Mouse (Mus musculus) ES-Bruce4 (cell line): ENCODE measurements around the gene Xirp1. TPM values are rescaled to one million over a fixed set of nuclear protein-coding genes. Genes with fewer than 3 reads are reported as not detected.

Experiments used
- H3K27ac ChIP-seq: 2 replicates; pipeline ENCODE4 v1.5.1; 2012; ENCODE audit warnings: low read length, inconsistent platforms; ENCODE audit not compliant: insufficient read depth
- H3K27me3 ChIP-seq: 2 replicates; pipeline ENCODE4 v1.6.1; 2012; ENCODE audit warnings: mild to moderate bottlenecking, low read length, inconsistent platforms; ENCODE audit not compliant: control insufficient read depth, poor library complexity, insufficient read depth, severe bottlenecking
- H3K36me3 ChIP-seq: 2 replicates; pipeline ENCODE4 v1.6.1; 2012; ENCODE audit warnings: inconsistent platforms, mild to moderate bottlenecking, low read length, moderate library complexity; ENCODE audit not compliant: control insufficient read depth, poor library complexity, insufficient read depth, severe bottlenecking
- H3K4me1 ChIP-seq: one replicate; pipeline ENCODE4 v1.8.1; 2011; ENCODE audit warnings: low read length; ENCODE audit not compliant: control insufficient read depth, insufficient read depth
- H3K4me3 ChIP-seq: 2 replicates; pipeline ENCODE4 v1.5.1; 2011; ENCODE audit warnings: low read depth, mild to moderate bottlenecking, low read length
- H3K9ac ChIP-seq: 2 replicates; pipeline ENCODE4 v1.6.1; 2012; ENCODE audit warnings: low read depth, mild to moderate bottlenecking, inconsistent platforms; ENCODE audit not compliant: poor library complexity, severe bottlenecking
- H3K9me3 ChIP-seq: replicated peaks from 2 replicates; pipeline ENCODE4 v1.6.1; 2012; ENCODE audit warnings: mild to moderate bottlenecking, low read length, inconsistent platforms; ENCODE audit not compliant: control insufficient read depth, poor library complexity, insufficient read depth, severe bottlenecking
- CTCF ChIP-seq: IDR thresholded peaks from one replicate; pipeline ENCODE4 v1.8.1; 2011; ENCODE audit warnings: low read depth, low read length
- EP300 ChIP-seq: IDR thresholded peaks from 2 replicates; pipeline ENCODE4 v1.6.1; 2011; ENCODE audit warnings: low read depth, low read length; ENCODE audit not compliant: insufficient read depth
- POLR2A ChIP-seq: IDR thresholded peaks from one replicate; pipeline ENCODE4 v1.8.1; 2011; ENCODE audit warnings: low read length; ENCODE audit not compliant: insufficient read depth
- polyA plus RNA-seq: library from polyadenylated mRNA; stranded (reverse); fragments of >200 nt; gene quantifications from 2 replicates; pipeline ENCODE4 v1.2.4, GENCODE M21; 2011; ENCODE audit warnings: low read depth; ENCODE audit not compliant: missing spikeins, insufficient read depth, insufficient read length

Gene Xirp1
- polyA plus RNA-seq, 1 experiment: not detected

DNA sequence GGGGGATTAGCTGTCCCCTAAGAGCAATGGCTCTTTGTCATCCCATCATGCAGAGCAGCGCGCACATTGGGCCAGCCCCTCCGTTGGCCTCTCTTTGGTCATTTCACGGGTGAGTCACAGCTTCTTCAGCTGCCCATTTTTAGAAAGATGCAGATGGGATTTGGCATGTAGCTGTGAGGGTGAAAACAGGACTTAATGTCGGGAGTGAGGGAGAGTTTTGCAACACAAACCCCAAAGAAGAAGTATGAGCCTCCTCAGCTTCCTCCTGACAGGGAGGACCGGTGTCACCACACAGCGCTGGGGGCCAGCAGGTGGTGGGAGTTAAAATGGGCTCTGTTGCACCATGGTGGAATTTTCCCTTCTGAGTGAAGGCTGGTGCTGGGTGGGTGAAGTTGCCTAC lies 19.7 kb upstream of the Xirp1 start:
- no peaks in the 10 kb centered on the region for H3K27me3 ChIP-seq
- H3K27ac ChIP-seq: no peak overlapping the region
- no peak for TF ChIP-seq POLR2A
- no peak for TF ChIP-seq CTCF
- TF ChIP-seq EP300: no peak
- H3K4me3 ChIP-seq: no peak overlapping the region
- 0 out of 2 replicates have a peak, but pooled peaks cover 3% of the 10 kb centered on the region for H3K9me3 ChIP-seq
- H3K36me3 ChIP-seq: no peaks in the 10 kb centered on the region
- no peaks in the 10 kb centered on the region for H3K4me1 ChIP-seq
- H3K9ac ChIP-seq: no peak overlapping the region

DNA sequence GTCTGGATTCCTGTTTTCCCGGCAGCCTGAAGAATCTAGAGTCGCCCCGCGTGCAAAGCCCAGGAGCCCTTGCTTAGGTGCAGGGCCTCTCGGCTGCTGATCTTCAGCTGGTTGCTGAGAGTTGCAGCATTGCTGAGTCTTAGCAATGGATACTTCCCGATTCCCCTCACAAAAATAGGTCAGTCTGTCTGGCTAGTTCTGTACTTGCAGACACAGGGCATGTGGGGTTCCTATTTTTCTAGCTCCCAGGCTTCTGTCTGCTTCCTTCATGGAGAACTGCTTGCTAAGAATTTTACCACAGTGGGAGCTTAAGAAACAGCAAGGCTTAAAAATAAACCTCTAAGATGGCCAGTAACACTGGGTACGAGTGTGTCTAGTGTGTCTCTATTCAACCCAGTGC lies 14.0 kb upstream of the Xirp1 start:
- Histone ChIP-seq H3K27me3 (no peaks in the 10 kb centered on the region), H3K4me1 (no peaks in the 10 kb centered on the region), H3K36me3 (no peaks in the 10 kb centered on the region), H3K9me3 (0 out of 2 replicates have a peak, but pooled peaks cover 3% of the 10 kb centered on the region), H3K4me3 (no peak overlapping the region), H3K27ac (no peak overlapping the region), H3K9ac (no peak overlapping the region)
- no peak for TF ChIP-seq CTCF
- no peak for TF ChIP-seq POLR2A
- TF ChIP-seq EP300: no peak

DNA sequence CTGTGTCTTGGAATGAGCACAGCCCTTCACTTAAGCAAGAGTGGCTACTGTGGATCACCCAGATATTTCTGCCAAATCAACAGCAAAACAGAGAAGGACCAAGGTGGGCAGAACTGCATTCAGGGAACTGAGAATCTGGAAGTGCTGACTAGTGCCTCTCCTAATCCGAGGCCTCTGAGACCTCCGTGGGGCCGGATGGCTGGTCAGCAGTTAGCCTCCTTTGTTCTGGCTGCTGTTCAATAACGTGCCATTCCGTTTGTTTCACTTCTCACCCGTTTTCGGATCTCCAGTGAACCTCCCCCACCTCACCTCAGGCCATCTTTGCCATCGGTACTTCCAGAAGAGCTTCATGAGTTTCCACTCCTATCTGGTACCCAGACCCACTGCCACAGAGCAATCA lies 11.0 kb upstream of the Xirp1 start:
- no peaks in the 10 kb centered on the region for H3K4me1 ChIP-seq
- H3K27me3 ChIP-seq: no peaks in the 10 kb centered on the region
- H3K4me3 ChIP-seq: no peak overlapping the region
- no peak overlapping the region for H3K9ac ChIP-seq
- H3K9me3 ChIP-seq: no peaks in the 10 kb centered on the region
- no peaks in the 10 kb centered on the region for H3K36me3 ChIP-seq
- TF ChIP-seq CTCF (no peak), EP300 (no peak), POLR2A (no peak)
- H3K27ac ChIP-seq: no peak overlapping the region

DNA sequence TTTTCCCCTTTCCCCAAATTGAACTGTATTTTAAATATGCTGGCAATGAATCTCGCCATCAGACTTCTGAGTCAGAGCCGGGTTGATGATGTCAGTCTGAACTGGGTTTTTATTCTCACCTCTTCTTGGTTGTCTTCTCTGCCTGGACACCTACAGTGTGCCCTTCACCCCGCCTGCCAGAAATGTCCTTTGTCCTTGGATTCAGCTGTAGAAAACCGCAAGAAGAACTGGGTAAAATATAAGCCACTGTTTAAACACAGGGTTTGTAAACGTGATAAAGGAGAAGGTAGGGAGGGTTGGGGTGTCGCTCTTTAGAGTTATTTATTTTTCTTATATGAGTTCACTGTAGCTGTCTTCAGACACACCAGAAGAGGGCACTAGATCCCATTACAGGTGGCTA lies 9.3 kb upstream of the Xirp1 start:
- Histone ChIP-seq H3K4me1 (no peaks in the 10 kb centered on the region), H3K36me3 (no peaks in the 10 kb centered on the region), H3K27ac (no peak overlapping the region), H3K9me3 (no peaks in the 10 kb centered on the region), H3K9ac (no peak overlapping the region), H3K4me3 (no peak overlapping the region), H3K27me3 (no peaks in the 10 kb centered on the region)
- TF ChIP-seq EP300 (no peak), CTCF (no peak), POLR2A (no peak)

DNA sequence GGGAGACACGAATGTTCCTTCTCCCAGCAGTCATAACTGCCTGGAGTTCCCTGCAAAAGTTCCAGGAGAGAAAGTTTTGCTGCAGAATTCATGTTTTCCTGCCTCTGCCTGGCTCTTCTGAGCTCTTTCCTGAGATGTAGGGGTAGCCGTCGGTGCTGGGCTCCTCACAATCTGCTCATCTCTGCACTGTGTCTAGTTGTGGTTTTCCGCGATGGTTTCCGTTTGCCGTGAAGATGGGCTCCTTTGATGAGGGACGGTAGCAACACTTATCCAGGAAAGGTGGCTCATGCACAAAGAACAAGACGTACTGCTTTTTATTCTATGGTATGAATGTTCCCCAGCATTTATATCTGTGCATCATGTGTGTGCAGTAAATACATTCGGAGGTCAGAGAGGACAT lies 7.0 kb upstream of the Xirp1 start:
- Histone ChIP-seq H3K27me3 (no peaks in the 10 kb centered on the region), H3K27ac (no peak overlapping the region), H3K4me3 (no peak overlapping the region), H3K4me1 (no peaks in the 10 kb centered on the region), H3K36me3 (no peaks in the 10 kb centered on the region), H3K9ac (no peak overlapping the region), H3K9me3 (no peaks in the 10 kb centered on the region)
- TF ChIP-seq POLR2A (no peak), CTCF (no peak), EP300 (no peak)

DNA sequence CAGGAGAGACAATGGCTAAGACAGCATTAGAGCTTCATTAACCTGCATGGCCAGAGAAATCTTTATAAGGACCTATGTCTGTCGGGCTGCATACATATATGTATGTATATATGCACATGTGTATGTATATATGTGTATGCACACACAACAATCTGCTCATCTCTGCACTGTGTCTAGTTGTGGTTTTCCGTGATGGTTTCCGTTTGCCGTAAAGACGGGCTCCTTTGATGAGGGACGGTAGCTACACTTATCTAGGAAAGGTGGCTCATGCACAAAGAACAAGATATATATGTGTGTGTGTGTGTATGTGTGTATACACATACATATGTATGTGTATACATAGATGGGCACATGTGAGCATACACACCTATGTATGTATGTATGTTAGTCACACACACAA lies 6.5 kb upstream of the Xirp1 start:
- Histone ChIP-seq H3K4me1 (no peaks in the 10 kb centered on the region), H3K27ac (no peak overlapping the region), H3K27me3 (no peaks in the 10 kb centered on the region), H3K9me3 (no peaks in the 10 kb centered on the region), H3K9ac (no peak overlapping the region), H3K4me3 (no peak overlapping the region), H3K36me3 (no peaks in the 10 kb centered on the region)
- no peak for TF ChIP-seq CTCF
- no peak for TF ChIP-seq EP300
- TF ChIP-seq POLR2A: no peak
